Mouse (Mus musculus) forebrain, embryonic 11.5 days (tissue): ENCODE measurements at regions not wholly inside any gene's neighbourhood (a gene's known extent, or its start where the extent isn't known, plus 50 kb on each side); places are given as distances from the start of the nearest gene placed in this dataset.

Experiments used
- ATAC-seq: fragments of 200-750 bp; cut with Nextera tagmentation; replicated peaks from 2 replicates; pipeline ENCODE4 v1.8.0; 2017; ENCODE audit warnings: moderate TSS enrichment; ENCODE audit not compliant: low FRiP score
- DNase-seq: peaks from one replicate; pipeline ENCODE4 v3.0.0-alpha.2; 2017; ENCODE audit warnings: low spot score
- H3K27ac ChIP-seq: fragments of 300-500 bp; sonication (generic); 2 replicates; pipeline ENCODE4 v1.5.1; 2014; ENCODE audit warnings: low read depth, low read length
- H3K27me3 ChIP-seq: fragments of 300-500 bp; sonication (generic); 2 replicates; pipeline ENCODE4 v1.6.1; 2014; ENCODE audit warnings: mild to moderate bottlenecking, low read length, mixed read lengths; ENCODE audit not compliant: control insufficient read depth, insufficient read depth
- H3K36me3 ChIP-seq: fragments of 300-500 bp; sonication (generic); 2 replicates; pipeline ENCODE4 v1.6.1; 2014; ENCODE audit warnings: mild to moderate bottlenecking, low read length, moderate library complexity, mixed read lengths; ENCODE audit not compliant: control insufficient read depth, insufficient read depth
- H3K4me1 ChIP-seq: fragments of 300-500 bp; sonication (generic); replicated peaks from 2 replicates; pipeline ENCODE4 v1.6.1; 2014; ENCODE audit warnings: low read length, mixed read lengths; ENCODE audit not compliant: control insufficient read depth, insufficient read depth
- H3K4me2 ChIP-seq: fragments of 300-500 bp; sonication (generic); 2 replicates; pipeline ENCODE4 v1.6.1; 2014; ENCODE audit warnings: low read depth, mild to moderate bottlenecking, low read length, moderate library complexity, mixed read lengths; ENCODE audit not compliant: severe bottlenecking
- H3K4me3 ChIP-seq: fragments of 300-500 bp; sonication (generic); 2 replicates; pipeline ENCODE4 v1.5.1; 2014; ENCODE audit warnings: low read depth, low read length
- H3K9ac ChIP-seq: fragments of 300-500 bp; sonication (generic); 2 replicates; pipeline ENCODE4 v1.6.1; 2014; ENCODE audit warnings: low read length
- H3K9me3 ChIP-seq: fragments of 300-500 bp; sonication (generic); 2 replicates; pipeline ENCODE4 v1.6.1; 2016; ENCODE audit warnings: low read length, mixed read lengths; ENCODE audit not compliant: control insufficient read depth
- WGBS: fragments of 180-500 bp; shearing (Covaris S2); extraction: QIAGEN DNeasy Blood & Tissue Kit; methylation state at CpG from one replicate; pipeline ENCODE4 v1.1.7; 2014; 5-methylcytosine and 5-hydroxymethylcytosine counted together

DNA sequence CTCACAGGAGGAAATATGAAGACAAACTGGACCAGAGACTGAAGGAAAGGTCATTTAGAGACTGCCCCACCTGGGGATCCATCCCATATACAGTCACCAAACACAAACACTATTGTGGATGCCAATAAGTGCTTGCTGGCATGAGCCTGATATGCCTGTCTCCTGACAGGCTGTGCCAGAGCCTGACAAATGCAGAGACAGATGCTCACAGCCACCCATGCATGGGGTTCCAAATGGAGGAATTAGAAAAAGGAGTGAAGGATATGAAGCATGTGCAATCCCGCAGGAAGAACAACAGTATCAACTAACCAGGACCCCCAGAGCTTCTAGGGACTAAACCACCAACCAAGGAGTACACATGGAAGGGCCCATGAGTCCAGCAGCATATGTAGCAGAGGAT is 505.9 kb downstream of the Gm6685 start:
- Histone ChIP-seq H3K4me1 (no peaks in the 10 kb centered on the region), H3K27me3 (no peaks in the 10 kb centered on the region), H3K27ac (no peak overlapping the region), H3K4me3 (no peak overlapping the region), H3K9ac (no peak overlapping the region), H3K36me3 (no peaks in the 10 kb centered on the region), H3K9me3 (no peaks in the 10 kb centered on the region), H3K4me2 (no peak overlapping the region)
- WGBS = 92% methylated on average over 1 of the region's 1 CpGs
- ATAC-seq = no peak
- DNase-seq = no peak

- WGBS = 75% methylated on average over 8 of the region's 8 CpGs
- H3K9me3 ChIP-seq = no peaks in the 10 kb centered on the region
- H3K4me1 ChIP-seq = no peaks in the 10 kb centered on the region
- H3K4me2 ChIP-seq = no peak overlapping the region
- no peak overlapping the region for H3K9ac ChIP-seq
- no peaks in the 10 kb centered on the region for H3K36me3 ChIP-seq
- ATAC-seq (no peak), DNase-seq (no peak)
- no peak overlapping the region for H3K4me3 ChIP-seq
- H3K27me3 ChIP-seq = no peaks in the 10 kb centered on the region
- H3K27ac ChIP-seq = no peak overlapping the region
These were observed 539.6 kb downstream of the Gm6685 start for GRCm38 (mm10) chr11:27799826-27800620.

DNA sequence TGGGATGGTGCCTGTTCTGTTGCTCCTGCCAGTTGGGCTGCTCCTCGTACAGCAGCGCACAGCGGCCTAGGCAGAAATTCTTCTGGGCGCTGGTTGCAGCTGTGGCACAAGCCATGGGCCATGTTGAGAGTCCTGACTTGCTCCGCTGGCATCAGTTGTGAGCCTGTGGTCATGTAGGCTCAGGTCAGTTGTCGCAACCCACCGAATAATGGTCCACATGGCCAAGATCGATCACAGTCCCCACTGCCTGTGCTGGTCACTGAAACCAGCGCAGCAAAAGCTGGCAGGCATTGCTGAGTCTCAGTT is 585.8 kb downstream of the Gm6685 start:
- ATAC-seq (peak; percentile 58), DNase-seq (no peak)
- Histone ChIP-seq H3K4me2 (no peak overlapping the region), H3K27me3 (no peaks in the 10 kb centered on the region), H3K36me3 (no peaks in the 10 kb centered on the region), H3K9ac (no peak overlapping the region), H3K4me3 (no peak overlapping the region), H3K27ac (no peak overlapping the region), H3K9me3 (no peaks in the 10 kb centered on the region), H3K4me1 (no peaks in the 10 kb centered on the region)
- 80% methylated on average over 9 of the region's 9 CpGs for WGBS

- no peaks in the 10 kb centered on the region for H3K27me3 ChIP-seq
- no peak overlapping the region for H3K4me2 ChIP-seq
- WGBS = 45% methylated on average over 11 of the region's 11 CpGs
- no peak overlapping the region for H3K4me3 ChIP-seq
- H3K36me3 ChIP-seq = no peaks in the 10 kb centered on the region
- no peaks in the 10 kb centered on the region for H3K9me3 ChIP-seq
- no peak overlapping the region for H3K9ac ChIP-seq
- DNase-seq (peak; percentile 79), ATAC-seq (peak; percentile 84)
- H3K27ac ChIP-seq = no peak overlapping the region
- H3K4me1 ChIP-seq = no peaks in the 10 kb centered on the region
These were observed 586.3 kb downstream of the Gm6685 start for GRCm38 (mm10) chr11:27753212-27753912.

DNA sequence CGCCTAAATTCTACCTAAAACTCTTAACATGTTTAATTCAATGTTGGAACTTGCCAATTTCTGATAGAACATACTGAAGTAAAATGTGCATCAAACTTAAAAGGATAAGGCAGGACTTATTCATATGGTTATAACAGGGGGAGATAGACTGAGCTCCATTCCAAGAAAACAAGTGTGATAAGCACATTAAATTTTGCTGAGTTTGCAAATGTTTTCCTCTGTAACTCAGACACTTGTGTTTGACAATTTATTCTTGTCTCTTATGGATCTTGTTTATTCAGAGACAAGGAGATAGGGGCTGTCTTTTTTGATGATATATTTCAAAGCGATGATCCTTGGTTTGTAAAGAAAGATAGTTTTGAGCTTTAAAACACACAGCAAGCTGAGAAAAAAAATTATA is 613.6 kb downstream of the Gm6685 start:
- Histone ChIP-seq H3K36me3 (no peaks in the 10 kb centered on the region), H3K4me2 (no peak overlapping the region), H3K27ac (no peak overlapping the region), H3K27me3 (no peaks in the 10 kb centered on the region), H3K4me3 (no peak overlapping the region), H3K9ac (no peak overlapping the region), H3K4me1 (no peaks in the 10 kb centered on the region), H3K9me3 (no peaks in the 10 kb centered on the region)
- ATAC-seq (no peak), DNase-seq (no peak)
- WGBS = 88% methylated on average over 2 of the region's 2 CpGs

GRCm38 (mm10) chr11:27721346-27721745 is 618.3 kb downstream of the Gm6685 start:
- H3K4me3 ChIP-seq = no peak overlapping the region
- H3K9me3 ChIP-seq = no peaks in the 10 kb centered on the region
- no peak overlapping the region for H3K4me2 ChIP-seq
- WGBS = 72% methylated on average over 7 of the region's 7 CpGs
- peak; percentile 50 for DNase-seq
- H3K27me3 ChIP-seq = no peaks in the 10 kb centered on the region
- no peak overlapping the region for H3K9ac ChIP-seq
- H3K27ac ChIP-seq = no peak overlapping the region
- no peaks in the 10 kb centered on the region for H3K36me3 ChIP-seq
- no peak; the same call in 1 of the 2 replicates for ATAC-seq
- H3K4me1 ChIP-seq = no peaks in the 10 kb centered on the region

DNA sequence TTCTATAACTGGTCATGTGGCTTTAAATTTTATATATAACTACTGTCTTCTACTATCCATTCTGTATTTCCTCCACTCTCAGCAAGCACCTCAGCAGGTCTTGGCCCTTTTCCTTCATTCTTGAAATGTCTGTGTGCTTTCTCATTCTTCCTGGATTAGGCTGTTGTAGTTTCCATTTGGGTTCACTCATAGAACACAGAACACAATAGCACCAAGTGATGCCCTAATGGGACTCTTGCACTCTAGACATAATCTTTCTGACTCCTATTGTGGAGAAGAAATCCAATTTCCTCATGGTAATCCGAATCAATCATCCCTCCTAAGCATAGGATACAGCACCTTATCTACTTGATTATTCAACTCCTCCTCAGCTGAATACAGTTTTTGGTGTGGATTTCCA is 667.2 kb downstream of the Gm6685 start:
- Histone ChIP-seq H3K9ac (no peak overlapping the region), H3K4me2 (no peak overlapping the region), H3K36me3 (no peaks in the 10 kb centered on the region), H3K4me3 (no peak overlapping the region), H3K4me1 (no peaks in the 10 kb centered on the region), H3K9me3 (no peaks in the 10 kb centered on the region), H3K27me3 (no peaks in the 10 kb centered on the region), H3K27ac (no peak overlapping the region)
- DNase-seq (no peak), ATAC-seq (no peak)
- WGBS = 45% methylated on average over 1 of the region's 1 CpGs
